Mouse (Mus musculus) skeletal muscle tissue, adult 2 months (tissue): ENCODE results near the gene Gm21812.
"Not testable (repeated sequence)": the region's sequence is repeated elsewhere in the genome, so short reads cannot be mapped to it uniquely, and the experiment has no call there.

Experiments used
- DNase-seq: peaks from one replicate; pipeline ENCODE4 v3.0.0-alpha.2; 2012; ENCODE audit warnings: low read depth, low spot score

The Gm21812 gene

DNA sequence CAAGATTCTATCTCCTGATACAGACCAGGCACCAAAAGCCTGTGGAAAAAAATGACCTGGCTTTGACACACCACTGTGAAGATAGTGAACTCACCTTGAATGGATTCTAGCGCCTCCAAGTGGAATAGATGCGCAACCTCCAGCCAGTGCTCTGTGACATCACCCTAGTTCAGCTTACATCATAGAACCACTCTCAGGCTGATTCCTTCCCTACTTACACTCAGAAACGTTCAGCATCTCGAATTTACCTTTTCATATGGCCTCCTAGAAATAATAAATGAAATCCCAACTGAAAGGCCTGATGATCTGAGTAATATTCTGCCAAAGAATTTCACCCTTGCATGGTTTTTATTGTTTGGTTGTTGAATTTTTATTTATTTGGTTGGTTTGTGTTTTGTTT is at the start of gene Gm21812:
Gm21812 (minus strand) TSS at position 101 of the 400 bp plus-strand sequence.
- not testable (repeated sequence) for DNase-seq
